Mouse (Mus musculus) stomach, embryonic 15.5 days (tissue): Measurements from ENCODE around the gene Astn1. TPM values are rescaled to one million over a fixed set of nuclear protein-coding genes. Genes with fewer than 3 reads are reported as not detected.

ENCODE experiments used
- ATAC-seq: fragments of 200-750 bp; cut with Nextera tagmentation; 2 replicates; pipeline ENCODE4 v1.8.0; 2017; ENCODE audit warnings: low read depth, moderate number of reproducible peaks, moderate TSS enrichment; ENCODE audit not compliant: insufficient read depth, low FRiP score
- H3K27ac ChIP-seq: fragments of 300-500 bp; sonication (generic); 2 replicates; pipeline ENCODE4 v1.5.1; 2015; ENCODE audit warnings: mild to moderate bottlenecking, inconsistent platforms
- H3K27me3 ChIP-seq: fragments of 300-500 bp; sonication (generic); replicated peaks from 2 replicates; pipeline ENCODE4 v1.6.1; 2015; ENCODE audit warnings: inconsistent platforms
- H3K36me3 ChIP-seq: fragments of 300-500 bp; sonication (generic); 2 replicates; pipeline ENCODE4 v1.6.1; 2015; ENCODE audit warnings: inconsistent platforms
- H3K4me1 ChIP-seq: fragments of 300-500 bp; sonication (generic); 2 replicates; pipeline ENCODE4 v1.6.1; 2015; ENCODE audit warnings: inconsistent platforms
- H3K4me2 ChIP-seq: fragments of 300-500 bp; sonication (generic); 2 replicates; pipeline ENCODE4 v1.6.1; 2015; ENCODE audit warnings: mild to moderate bottlenecking, inconsistent platforms
- H3K4me3 ChIP-seq: fragments of 300-500 bp; sonication (generic); replicated peaks from 2 replicates; pipeline ENCODE4 v1.5.1; 2015; ENCODE audit warnings: inconsistent platforms
- H3K9ac ChIP-seq: fragments of 300-500 bp; sonication (generic); 2 replicates; pipeline ENCODE4 v1.6.1; 2015; ENCODE audit warnings: inconsistent platforms
- H3K9me3 ChIP-seq: fragments of 300-500 bp; sonication (generic); 2 replicates; pipeline ENCODE4 v1.6.1; 2016; ENCODE audit warnings: inconsistent platforms
- WGBS: fragments of 180-500 bp; shearing (Covaris S2); methylation state at CpG from one replicate; pipeline ENCODE4 v1.1.7; 2015; 5-methylcytosine and 5-hydroxymethylcytosine counted together
- polyA plus RNA-seq: library from polyadenylated mRNA; unstranded; fragments of >200 nt; fragmentation: Nextera tagmentation; extraction: Ambion mirVana; gene quantifications from 2 replicates; pipeline ENCODE4 v1.2.1, GENCODE M21; 2015

Astn1 gene
- 1.1 and 1.4 TPM in 2 replicates for polyA plus RNA-seq

DNA sequence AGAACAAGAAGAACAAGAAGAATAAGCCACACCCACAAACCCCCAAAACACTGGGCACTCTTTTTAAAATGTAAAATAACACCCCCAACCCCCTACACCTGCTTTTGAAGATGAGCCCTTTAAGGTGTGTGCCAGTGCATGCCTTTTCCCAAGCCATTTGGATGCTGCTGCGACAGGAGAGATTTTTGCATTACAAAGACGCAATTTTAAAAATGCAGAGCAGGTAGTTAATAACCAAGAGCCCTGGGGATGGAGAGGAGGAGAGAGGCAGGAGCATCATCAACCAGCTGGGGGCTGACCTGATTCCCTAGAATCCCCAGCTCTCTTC lies at the start of gene Astn1:
TSS of gene Astn1 (plus strand) at position 310 of the 328 bp plus-strand sequence.
- H3K36me3 ChIP-seq: no peaks in the 10 kb centered on the region
- H3K9ac ChIP-seq: no peak within 1 kb of the TSS
- WGBS: 3% methylated on average over 2 of the region's 2 CpGs
- no peaks in the 10 kb centered on the region for H3K4me1 ChIP-seq
- ATAC-seq: no peak
- H3K9me3 ChIP-seq: no peaks in the 10 kb centered on the region
- no peak within 1 kb of the TSS for H3K27ac ChIP-seq
- H3K4me2 ChIP-seq: peak within 1 kb of the TSS; percentile 53
- H3K4me3 ChIP-seq: peak within 1 kb of the TSS; percentile 36
- peaks cover 19% of the 10 kb centered on the region; the same call in 1 of the 2 replicates for H3K27me3 ChIP-seq

- no peak for ATAC-seq
- H3K4me3 ChIP-seq: no peak overlapping the region
- H3K36me3 ChIP-seq: no peaks in the 10 kb centered on the region
- no peak overlapping the region for H3K27ac ChIP-seq
- H3K9ac ChIP-seq: no peak overlapping the region
- no peaks in the 10 kb centered on the region for H3K9me3 ChIP-seq
- H3K27me3 ChIP-seq: no peaks in the 10 kb centered on the region
- no peak overlapping the region for H3K4me2 ChIP-seq
- no peaks in the 10 kb centered on the region for H3K4me1 ChIP-seq
- WGBS: 78% methylated on average over 6 of the region's 6 CpGs
Observed at GRCm38 (mm10) chr1:158323325-158323724, 38.7 kb upstream of the Astn1 start.

DNA sequence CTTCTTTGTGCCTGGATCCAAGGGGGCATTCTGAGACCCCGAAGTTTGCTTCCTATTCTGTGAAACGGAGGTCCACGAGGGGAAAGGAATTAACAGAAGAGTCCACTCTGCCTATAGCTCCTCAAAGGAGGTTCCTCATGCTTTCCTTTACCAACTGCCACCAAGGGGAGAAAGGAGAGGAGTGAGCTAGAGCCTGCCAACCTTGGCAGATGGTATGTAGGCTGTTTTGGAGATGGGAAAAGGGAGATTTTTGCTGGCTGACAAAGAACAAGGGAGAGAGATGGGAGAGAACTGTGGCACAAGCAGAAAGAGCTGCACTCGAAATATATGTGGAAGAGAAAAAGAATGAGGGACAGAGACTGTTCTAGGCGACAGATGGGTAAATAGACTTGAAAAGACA lies 33.9 kb upstream of the Astn1 start:
- 80% methylated on average over 5 of the region's 5 CpGs for WGBS
- Histone ChIP-seq H3K9me3 (no peaks in the 10 kb centered on the region), H3K4me3 (no peak overlapping the region), H3K4me1 (no peaks in the 10 kb centered on the region), H3K4me2 (no peak overlapping the region), H3K27ac (no peak overlapping the region), H3K36me3 (no peaks in the 10 kb centered on the region), H3K27me3 (no peaks in the 10 kb centered on the region), H3K9ac (no peak overlapping the region)
- no peak for ATAC-seq

DNA sequence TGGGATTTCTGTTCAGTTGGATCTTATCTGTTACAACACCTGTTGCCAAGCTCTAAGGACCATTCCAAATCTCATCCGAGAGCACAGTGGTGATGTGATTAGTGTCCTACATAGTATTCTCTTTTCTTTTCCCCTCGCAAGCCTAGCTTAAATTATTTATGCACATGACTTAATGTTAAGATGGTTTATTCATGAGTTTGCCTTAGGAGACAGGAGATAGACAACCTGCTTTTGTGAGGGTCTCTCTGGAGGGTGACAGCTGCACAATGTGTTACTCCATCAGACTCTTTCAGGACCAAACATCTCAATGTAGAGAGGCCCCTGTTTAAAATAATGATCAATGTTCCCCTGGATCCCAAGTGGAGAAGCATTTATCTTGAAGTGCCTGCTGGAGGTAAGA lies 33.2 kb upstream of the Astn1 start:
- no peak for ATAC-seq
- H3K4me3 ChIP-seq: no peak overlapping the region
- H3K27me3 ChIP-seq: no peaks in the 10 kb centered on the region
- H3K9ac ChIP-seq: no peak overlapping the region
- H3K27ac ChIP-seq: no peak overlapping the region
- no peaks in the 10 kb centered on the region for H3K4me1 ChIP-seq
- H3K36me3 ChIP-seq: no peaks in the 10 kb centered on the region
- H3K4me2 ChIP-seq: no peak overlapping the region
- no peaks in the 10 kb centered on the region for H3K9me3 ChIP-seq
- WGBS: 81% methylated on average over 2 of the region's 2 CpGs

DNA sequence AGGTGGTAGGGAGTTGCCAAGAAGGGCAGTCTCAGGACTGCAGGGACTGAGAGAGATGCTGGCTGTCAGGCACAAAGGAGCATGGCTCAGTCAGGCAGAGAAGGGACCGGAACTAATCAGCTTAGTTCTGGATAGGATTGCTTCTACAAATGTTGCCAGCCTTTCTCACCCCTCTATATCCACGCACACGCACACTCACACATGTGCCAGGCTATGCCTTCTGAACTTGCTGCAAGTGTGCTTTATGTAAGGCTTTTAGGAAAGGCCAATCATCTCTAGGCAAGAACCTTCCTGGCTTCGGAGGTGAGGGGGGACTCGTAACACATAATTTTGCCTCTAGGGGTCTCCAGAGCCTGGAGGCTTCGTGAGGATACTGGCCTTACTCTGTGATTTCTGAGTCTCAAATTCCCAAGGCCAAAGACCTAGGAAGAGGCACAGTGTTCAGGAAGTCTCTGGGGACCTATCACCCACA lies 18.8 kb upstream of the Astn1 start:
- WGBS: 58% methylated on average over 6 of the region's 6 CpGs
- Histone ChIP-seq H3K27me3 (no peaks in the 10 kb centered on the region), H3K36me3 (no peaks in the 10 kb centered on the region), H3K4me3 (no peak overlapping the region), H3K27ac (no peak overlapping the region), H3K4me2 (no peak overlapping the region), H3K9ac (no peak overlapping the region), H3K4me1 (no peaks in the 10 kb centered on the region), H3K9me3 (no peaks in the 10 kb centered on the region)
- no peak for ATAC-seq

GRCm38 (mm10) chr1:158353656-158354371 lies 8.3 kb upstream of the Astn1 start:
- Histone ChIP-seq H3K9ac (no peak overlapping the region), H3K27me3 (peaks cover 31% of the 10 kb centered on the region)
- 46% methylated on average over 5 of the region's 5 CpGs for WGBS

DNA sequence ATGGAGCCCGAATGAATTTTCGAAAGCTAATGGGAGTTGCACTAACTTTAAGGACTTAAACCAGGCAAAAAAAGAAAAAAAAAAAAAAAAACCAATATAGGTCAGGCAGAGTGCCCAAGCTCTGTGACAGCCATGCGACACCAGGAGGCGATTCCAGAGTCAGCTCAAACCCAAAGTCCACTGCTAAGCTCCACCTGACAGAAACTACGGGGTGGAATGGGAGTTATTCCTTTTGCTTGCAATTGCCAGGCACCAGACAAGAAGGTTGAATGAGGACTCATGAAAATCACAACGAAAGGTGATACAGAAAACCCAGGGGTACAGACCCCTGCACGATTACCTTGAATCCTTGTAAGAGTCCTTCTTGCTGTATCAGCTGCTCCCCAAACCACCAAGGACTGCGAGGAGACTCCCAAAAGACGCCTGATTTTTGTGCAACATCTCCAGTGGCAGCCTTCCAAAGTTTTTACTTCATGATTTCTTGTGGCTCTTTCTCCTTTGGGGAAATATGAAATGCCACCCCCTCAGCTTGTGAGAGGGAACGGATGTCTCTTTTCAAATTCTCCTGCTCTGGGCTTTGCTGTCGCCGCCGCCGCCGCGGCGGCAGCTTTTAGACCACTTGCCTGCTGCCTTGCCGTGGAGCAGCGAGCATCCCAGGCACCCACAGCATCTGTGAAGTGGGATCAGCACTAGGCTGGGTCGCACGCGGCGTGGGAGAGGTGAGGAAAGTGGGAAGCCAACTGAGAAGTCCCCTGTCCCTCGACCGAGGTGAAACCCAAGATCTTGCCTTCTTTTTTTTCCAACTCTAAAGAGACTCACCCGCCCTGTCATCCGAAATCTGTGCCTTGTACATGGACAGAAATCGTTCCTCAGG lies 6.7 kb upstream of the Astn1 start:
- peak overlapping the region; percentile 46 for H3K4me3 ChIP-seq
- peaks cover 10% of the 10 kb centered on the region for H3K4me1 ChIP-seq
- H3K4me2 ChIP-seq: peak overlapping the region; percentile 78
- 11% methylated on average over 28 of the region's 28 CpGs for WGBS
- no peak for ATAC-seq
- peaks cover 37% of the 10 kb centered on the region for H3K27me3 ChIP-seq
- H3K36me3 ChIP-seq: no peaks in the 10 kb centered on the region
- H3K9me3 ChIP-seq: no peaks in the 10 kb centered on the region
- no peak overlapping the region for H3K27ac ChIP-seq
- H3K9ac ChIP-seq: 0 out of 2 replicates have a peak overlapping the region, but pooled peaks have one; percentile 8

More at GRCm38 (mm10) chr1:158353656-158354371, 8.3 kb upstream of the Astn1 start:
- H3K4me2 ChIP-seq: no peak overlapping the region
- H3K36me3 ChIP-seq: no peaks in the 10 kb centered on the region
- no peaks in the 10 kb centered on the region for H3K9me3 ChIP-seq
- H3K4me3 ChIP-seq: no peak overlapping the region
- ATAC-seq: no peak
- no peak overlapping the region for H3K27ac ChIP-seq
- peaks cover 10% of the 10 kb centered on the region for H3K4me1 ChIP-seq

DNA sequence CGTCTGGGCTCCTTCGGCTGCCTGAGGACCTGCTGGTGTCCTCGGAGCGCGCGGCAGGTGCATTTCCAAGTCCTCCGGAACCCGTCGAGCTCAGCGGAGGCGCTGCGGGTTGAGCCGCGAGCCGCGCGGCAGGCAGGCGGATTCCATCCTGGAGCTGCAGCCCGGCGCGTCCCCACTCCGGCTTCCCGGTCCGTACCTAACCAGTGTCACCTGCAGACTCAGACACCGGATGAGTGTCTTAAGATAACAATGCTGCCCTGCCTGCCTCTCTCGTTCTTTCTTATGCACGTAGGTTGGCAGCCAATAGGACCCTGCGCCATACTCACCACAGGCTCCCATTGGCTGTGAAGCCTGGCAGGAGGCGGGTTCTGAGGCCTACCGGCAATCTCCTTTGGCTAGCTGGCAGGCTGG lies 6.0 kb upstream of the Astn1 start, which contains the start of gene Brinp2:
TSS of gene Brinp2 (minus strand) at position 276 of the 411 bp plus-strand sequence.
- Histone ChIP-seq H3K9me3 (no peaks in the 10 kb centered on the region), H3K36me3 (no peaks in the 10 kb centered on the region), H3K4me1 (peaks cover 10% of the 10 kb centered on the region), H3K4me3 (peak within 1 kb of the TSS; percentile 46), H3K4me2 (peak within 1 kb of the TSS; percentile 78), H3K27me3 (peaks cover 37% of the 10 kb centered on the region), H3K9ac (0 out of 2 replicates have a peak within 1 kb of the TSS, but pooled peaks have one; percentile 8), H3K27ac (no peak within 1 kb of the TSS)
- WGBS: under 1% methylated on average over 30 of the region's 30 CpGs
- ATAC-seq: peak; percentile 92

GRCm38 (mm10) chr1:158362292-158363101 lies 424 bp downstream of the Astn1 start:
- no peaks in the 10 kb centered on the region for H3K4me1 ChIP-seq
- peak overlapping the region; percentile 53 for H3K4me2 ChIP-seq
- peak; percentile 35; the same call in 1 of the 2 replicates for ATAC-seq
- H3K4me3 ChIP-seq: peak overlapping the region; percentile 36
- H3K9me3 ChIP-seq: no peaks in the 10 kb centered on the region
- no peak overlapping the region for H3K9ac ChIP-seq
- no peaks in the 10 kb centered on the region for H3K36me3 ChIP-seq
- WGBS: 1% methylated on average over 35 of the region's 37 CpGs
- H3K27me3 ChIP-seq: 0 out of 2 replicates have a peak, but pooled peaks cover 14% of the 10 kb centered on the region
- H3K27ac ChIP-seq: no peak overlapping the region

DNA sequence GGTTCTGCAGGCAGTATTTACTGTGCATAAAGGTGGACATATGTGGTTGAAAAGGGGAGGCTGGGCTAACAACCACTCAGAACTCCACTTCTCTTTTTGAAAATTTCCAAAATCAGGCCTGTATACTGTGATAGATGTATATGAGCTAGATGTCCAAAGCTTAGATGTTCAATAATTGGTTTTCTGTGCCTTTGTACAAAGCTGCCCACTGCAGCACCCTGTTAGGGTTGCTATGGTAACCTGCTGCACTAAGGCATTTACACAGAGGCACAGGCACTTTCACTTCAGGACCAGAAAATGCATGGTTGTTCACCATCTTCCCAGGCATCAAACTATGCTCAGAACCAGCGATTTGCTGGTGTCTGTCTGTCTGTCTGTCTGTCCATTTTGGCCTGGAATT lies 2.4 kb downstream of the Astn1 start:
- Histone ChIP-seq H3K9me3 (no peaks in the 10 kb centered on the region), H3K27me3 (0 out of 2 replicates have a peak, but pooled peaks cover 9% of the 10 kb centered on the region), H3K4me2 (no peak overlapping the region), H3K9ac (no peak overlapping the region), H3K27ac (no peak overlapping the region), H3K36me3 (no peaks in the 10 kb centered on the region), H3K4me3 (no peak overlapping the region), H3K4me1 (no peaks in the 10 kb centered on the region)
- 47% methylated on average over 1 of the region's 1 CpGs for WGBS
- ATAC-seq: no peak

DNA sequence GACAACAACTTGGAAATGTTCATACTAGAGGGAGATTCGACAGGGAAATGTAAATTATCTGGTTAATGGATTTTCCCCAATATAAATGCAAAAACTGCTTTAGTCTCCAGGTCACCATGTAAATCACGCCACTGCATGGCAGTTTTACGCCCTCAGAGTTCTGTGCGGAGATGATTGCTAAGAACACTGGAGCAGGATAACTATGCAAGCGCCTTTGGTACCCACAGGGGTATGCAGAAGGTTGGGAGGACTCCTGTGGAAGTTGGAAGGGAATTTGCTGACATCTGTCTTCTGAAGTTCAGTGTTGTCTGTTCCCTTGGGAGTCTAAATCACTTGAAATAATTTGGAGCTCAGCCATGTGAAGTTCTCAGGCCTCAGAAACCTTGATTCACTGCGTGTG lies 20.2 kb downstream of the Astn1 start:
- Histone ChIP-seq H3K27me3 (no peaks in the 10 kb centered on the region), H3K4me2 (no peak overlapping the region), H3K9ac (no peak overlapping the region), H3K9me3 (no peaks in the 10 kb centered on the region), H3K36me3 (no peaks in the 10 kb centered on the region), H3K27ac (no peak overlapping the region), H3K4me1 (no peaks in the 10 kb centered on the region), H3K4me3 (no peak overlapping the region)
- WGBS: 70% methylated on average over 6 of the region's 6 CpGs
- ATAC-seq: no peak
